Mouse (Mus musculus): ENCODE results near the gene Gm21981. TPM values are rescaled to one million over a fixed set of nuclear protein-coding genes. Genes with fewer than 3 reads are reported as not detected.

Gm21981 gene
- polyA plus RNA-seq, 1 experiment: 1.4 TPM

DNA sequence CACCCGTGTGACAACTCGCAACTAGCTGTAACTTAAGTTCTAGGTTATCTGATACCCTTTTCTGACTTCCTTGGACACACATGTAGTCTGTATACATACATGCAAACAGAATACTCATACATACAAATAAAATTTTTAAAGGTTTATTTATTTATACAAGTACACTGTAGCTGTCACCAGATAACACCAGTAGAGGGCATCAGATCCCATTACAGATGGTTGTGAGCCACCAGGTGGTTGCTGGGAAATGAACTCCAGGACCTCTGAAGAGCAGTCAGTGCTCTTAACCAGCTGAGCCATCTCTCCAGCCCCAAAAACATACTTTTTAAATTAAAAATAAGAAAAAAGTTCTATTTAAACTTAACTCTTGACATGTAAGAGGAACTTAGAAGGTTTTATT, 51.3 kb downstream of the Gm21981 start:
- Histone ChIP-seq H3K36me3 (ENCODE audit: control insufficient read depth, insufficient read depth, low read length) (no peaks in the 10 kb centered on the region), H3K4me1 (replicated peaks; ENCODE audit: control insufficient read depth, insufficient read depth, low read length) (no peaks in the 10 kb centered on the region), H3K4me3 (ENCODE audit: control insufficient read depth, insufficient read depth, low read length) (no peak overlapping the region), H3K27me3 (ENCODE audit: control insufficient read depth, insufficient read depth, low read length) (no peaks in the 10 kb centered on the region), H3K27ac (ENCODE audit: control insufficient read depth, insufficient read depth, low read length) (no peak overlapping the region)
- TF ChIP-seq POLR2A (IDR thresholded peaks at IDR 0.05; ENCODE audit: control insufficient read depth, extremely low read depth, insufficient read depth, low read length, poor library complexity) (no peak), CTCF (IDR thresholded peaks at IDR 0.05; ENCODE audit: borderline replicate concordance, control insufficient read depth, extremely low read depth, insufficient read depth, low read length, poor library complexity) (no peak)
- DNase-seq: peak; percentile 18
- 97% methylated on average over 2 of the region's 2 CpGs for WGBS

Other genes with a start within 250 kb of the Gm21981 start
- gene Taf8, start 192.2 kb downstream of the Gm21981 start, polyA plus RNA-seq (2012; rRNA removed): 68.2 and 74.3 TPM in 2 replicates
- 1,622 and 2,069 TPM in 2 replicates for gene Ccnd3, start 189.4 kb downstream of the Gm21981 start, polyA plus RNA-seq (2012; rRNA removed)
- gene Bysl, start 83.0 kb downstream of the Gm21981 start, polyA plus RNA-seq (2012; rRNA removed): 14.2 and 16.9 TPM in 2 replicates
- gene Med20, start 82.9 kb downstream of the Gm21981 start, polyA plus RNA-seq (2012; rRNA removed): 46.1 and 56.4 TPM in 2 replicates
- 2.8 and 4.5 TPM in 2 replicates for gene Gm20517, start 82.9 kb downstream of the Gm21981 start, polyA plus RNA-seq (2012; rRNA removed)
- gene Usp49, start 63.8 kb downstream of the Gm21981 start, polyA plus RNA-seq (2012; rRNA removed): 12.5 and 17.2 TPM in 2 replicates
- gene Tomm6, start 6.1 kb downstream of the Gm21981 start, polyA plus RNA-seq (2012; rRNA removed): 90.5 and 107 TPM in 2 replicates
- 7.0 and 7.1 TPM in 2 replicates for gene Frs3, start 5.4 kb downstream of the Gm21981 start, polyA plus RNA-seq (2012; rRNA removed)
- gene Prickle4, start 281 bp upstream of the Gm21981 start, polyA plus RNA-seq (2012; rRNA removed): 4.0 and 5.5 TPM in 2 replicates
- gene Pgc, start 32.4 kb upstream of the Gm21981 start, polyA plus RNA-seq (2012; rRNA removed): 4.4 and 6.0 TPM in 2 replicates
- 25.3 and 25.5 TPM in 2 replicates for gene Tfeb, start 42.6 kb upstream of the Gm21981 start, polyA plus RNA-seq (2012; rRNA removed)
- 18.9 and 19.8 TPM in 2 replicates for gene Mdfi, start 140.2 kb upstream of the Gm21981 start, polyA plus RNA-seq (2012; rRNA removed)
- gene Foxp4, start 230.2 kb upstream of the Gm21981 start, polyA plus RNA-seq (2012; rRNA removed): 194 and 212 TPM in 2 replicates

Measured in thymus, adult 2 months (tissue).